Mouse (Mus musculus): ENCODE measurements around the gene Gm597.

Gene Gm597

GRCm38 (mm10) chr1:28780152-28780551 lies at the start of gene Gm597:
TSS of gene Gm597 (minus strand) at chr1:28780252.
- DNase-seq (ENCODE audit: low spot score), result no peak

GRCm38 (mm10) chr1:28807689-28808088 lies 27.6 kb upstream of the Gm597 start:
- DNase-seq (ENCODE audit: low spot score), result no peak

DNA sequence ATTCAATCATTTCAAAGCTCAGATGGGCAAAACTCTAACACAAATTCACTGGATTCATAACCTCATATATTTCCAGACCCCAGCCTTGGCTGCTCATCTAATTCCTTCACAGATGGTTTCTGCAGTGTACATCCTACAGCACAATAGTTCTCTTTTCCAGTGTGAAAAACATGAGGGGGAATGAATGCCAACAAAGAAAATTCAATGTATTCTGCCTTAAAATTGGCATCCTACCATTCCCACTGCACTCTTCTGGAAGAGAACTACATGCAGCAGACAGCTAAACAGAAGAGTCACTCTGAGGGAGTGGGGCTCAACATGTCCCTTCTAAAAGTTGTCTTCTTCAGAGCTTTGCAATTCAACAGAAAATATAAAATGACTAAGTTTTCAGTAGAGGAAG lies 26.6 kb upstream of the Gm597 start:
- no peak for DNase-seq (ENCODE audit: low spot score)

GRCm38 (mm10) chr1:28800881-28801280 lies 20.8 kb upstream of the Gm597 start:
- peak; percentile 15 for DNase-seq (ENCODE audit: low spot score)

Data from layer of hippocampus, adult 9-10 months (tissue).